Mouse (Mus musculus) gastrocnemius, postnatal 36 days (tissue): ENCODE results near the gene Spata31d1a. TPM values are rescaled to one million over a fixed set of nuclear protein-coding genes. Genes with fewer than 3 reads are reported as not detected.
"Not testable (repeated sequence)": the region's sequence is repeated elsewhere in the genome, so short reads cannot be mapped to it uniquely, and the experiment has no call there.

Source experiments
- DNase-seq, 2 experiments: peaks; one replicate each; pipeline ENCODE4 v3.0.0; 2022
- intact Hi-C: fragments of 180-260 bp; cut with DNase I; formaldehyde crosslinking; loops from one replicate; pipeline ENCODE4 v1.15.1; 2025
- total RNA-seq, 2 experiments: library from RNA; stranded (reverse); gene quantifications; 2 replicates each; pipeline ENCODE4 v1.2.3; 2021

Spata31d1a gene
- total RNA-seq, 2 experiments from 2014 or later: not detected

DNA sequence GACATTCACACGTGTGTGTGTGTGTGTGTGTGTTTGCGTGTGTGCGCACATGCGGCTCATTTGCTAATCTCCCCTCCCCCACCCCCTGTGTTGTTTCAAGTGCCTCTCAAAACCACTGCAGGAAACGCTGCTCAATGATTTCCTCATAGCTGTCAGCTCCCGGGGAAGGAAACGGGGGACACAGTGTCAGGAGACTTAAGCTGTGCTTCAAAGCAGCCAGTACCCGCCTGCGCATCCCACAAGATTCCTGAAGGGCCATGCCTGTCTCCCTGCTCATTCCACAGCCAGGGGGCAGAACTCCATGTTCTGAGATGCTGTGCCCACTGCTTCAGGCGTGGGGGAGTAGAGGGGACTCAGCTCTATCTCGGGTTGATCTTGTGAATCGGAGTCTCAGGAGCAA, 5.6 kb downstream of the Spata31d1a start:
- intact Hi-C loops: no loop called here

DNA sequence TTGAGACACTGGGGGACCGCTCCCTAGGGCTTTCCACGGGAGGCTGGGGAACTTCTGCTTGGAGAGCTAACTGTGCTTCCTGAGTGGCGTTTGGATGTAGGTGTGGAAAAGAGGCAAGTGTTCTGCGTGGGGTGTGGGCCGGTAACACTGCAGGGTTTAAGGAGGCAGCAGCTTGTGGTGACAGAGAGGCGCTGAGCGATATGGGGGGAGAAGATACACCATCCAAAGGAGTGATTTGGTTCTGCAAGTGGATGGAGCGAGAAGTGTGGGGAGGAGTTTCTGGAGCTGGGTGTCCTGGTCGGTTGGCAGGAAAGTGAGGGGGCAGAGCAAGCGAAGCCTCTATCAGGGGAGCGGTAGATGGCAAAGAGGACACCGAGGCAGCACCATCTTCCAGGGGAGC, 6.6 kb downstream of the Spata31d1a start:
- no peak for DNase-seq
- intact Hi-C loops: no loop called here

More for the DNA sequence above, 5.6 kb downstream of the Spata31d1a start:
- no peak for DNase-seq

DNA sequence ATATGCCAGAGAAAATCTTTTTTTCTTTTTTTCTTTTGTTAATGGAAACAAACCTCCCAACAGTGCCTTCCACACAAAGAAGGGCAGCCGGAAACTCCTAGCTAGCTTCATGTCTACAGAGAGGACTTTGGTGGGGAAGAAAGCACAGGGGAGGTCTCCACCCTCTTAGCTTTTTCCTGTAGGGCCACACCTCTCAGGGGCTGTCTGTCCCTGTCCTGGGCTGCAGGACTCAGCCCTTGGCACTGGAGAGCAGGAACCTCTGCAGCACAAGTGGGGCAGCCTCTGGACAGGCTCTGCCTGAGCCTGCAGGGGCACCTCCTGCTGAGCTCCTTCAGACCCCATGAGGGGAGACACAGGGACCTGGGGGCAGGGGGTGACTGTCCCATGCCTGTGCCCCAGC, 10.0 kb downstream of the Spata31d1a start:
- intact Hi-C loops, DNase-seq: not testable (repeated sequence)

DNA sequence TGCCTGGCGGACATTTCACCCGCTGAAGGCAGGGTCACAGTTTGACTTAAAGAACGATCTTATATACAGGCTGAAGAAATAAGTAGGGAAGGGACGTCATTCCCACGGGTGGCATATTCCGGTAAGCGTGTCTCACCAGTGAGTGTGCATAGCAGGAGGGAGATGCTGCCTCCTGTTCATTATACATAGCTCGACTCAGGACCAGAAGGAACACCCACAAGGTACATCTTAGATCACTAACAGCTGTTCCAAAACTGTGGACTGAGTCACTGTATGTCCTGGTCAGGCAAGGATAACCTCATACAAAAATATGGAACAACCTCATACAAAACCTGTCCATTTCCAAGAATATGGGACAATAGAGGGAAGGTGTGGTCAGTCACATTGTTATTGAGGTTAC, 11.0 kb downstream of the Spata31d1a start:
- no peak for DNase-seq
- intact Hi-C loops: no loop called here

DNA sequence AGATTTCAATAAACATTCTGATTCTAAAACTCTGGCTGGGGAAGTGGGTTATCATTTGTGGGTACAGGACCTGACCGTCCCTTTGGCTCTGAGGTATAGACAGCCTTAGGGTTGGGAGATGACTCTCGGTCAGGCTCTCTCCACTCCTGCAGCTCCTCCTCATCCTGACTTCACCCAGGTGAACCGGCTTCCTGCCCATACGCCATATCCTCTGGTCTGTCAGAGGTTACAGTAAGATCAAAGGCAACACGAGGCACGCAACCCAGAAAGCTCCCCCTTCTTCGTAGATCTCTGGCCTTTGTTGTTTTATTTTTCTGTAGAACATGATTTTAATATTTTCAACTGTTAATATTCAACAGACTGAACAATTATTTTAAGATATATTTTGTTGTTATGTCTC, 14.3 kb downstream of the Spata31d1a start:
- DNase-seq: no peak
- intact Hi-C loops: no loop called here

DNA sequence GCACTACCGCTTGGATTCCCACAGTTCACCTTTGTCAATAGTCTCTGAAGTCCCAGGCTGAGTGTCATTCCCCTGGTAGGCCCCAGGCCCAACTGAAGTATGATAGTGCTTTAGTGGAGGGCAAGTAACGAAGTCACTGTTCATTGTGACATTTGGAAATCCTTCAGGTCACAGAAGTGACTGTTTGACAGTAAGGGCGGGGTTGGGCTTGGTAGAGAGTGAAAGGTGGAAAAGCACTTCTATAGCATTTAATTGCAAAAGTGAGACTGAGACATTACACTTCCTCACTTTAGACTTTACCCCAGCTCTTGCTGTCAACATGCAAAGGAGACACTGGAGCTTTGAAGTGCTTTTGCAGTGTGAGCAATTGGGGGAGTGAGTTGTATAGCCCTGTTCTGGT, 16.1 kb downstream of the Spata31d1a start, which contains the start of gene 4921517D22Rik:
TSS of gene 4921517D22Rik (minus strand) at position 101 of the 400 bp plus-strand sequence.
- intact Hi-C loops: no loop called here
- DNase-seq: no peak

DNA sequence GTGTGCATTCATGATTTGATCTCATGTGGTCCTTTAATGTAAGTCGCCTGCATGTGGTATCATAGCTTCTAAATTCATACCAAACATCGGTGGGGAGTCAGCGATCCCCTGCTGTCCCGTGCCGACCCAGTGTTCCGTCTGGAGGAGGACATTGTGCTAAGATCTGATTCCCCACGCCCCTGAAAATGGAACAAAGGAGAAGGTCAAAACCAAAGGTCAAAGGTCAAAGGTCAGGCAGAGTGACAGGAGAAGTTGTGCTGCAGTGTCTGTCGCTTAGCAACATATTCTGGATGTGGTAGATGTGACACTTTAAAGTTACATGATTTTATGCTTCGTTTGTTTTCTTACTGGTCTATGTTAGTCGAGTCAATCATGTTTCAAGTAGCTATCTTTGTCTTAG, 18.7 kb downstream of the Spata31d1a start:
- intact Hi-C loops: no loop called here
- DNase-seq: no peak

DNA sequence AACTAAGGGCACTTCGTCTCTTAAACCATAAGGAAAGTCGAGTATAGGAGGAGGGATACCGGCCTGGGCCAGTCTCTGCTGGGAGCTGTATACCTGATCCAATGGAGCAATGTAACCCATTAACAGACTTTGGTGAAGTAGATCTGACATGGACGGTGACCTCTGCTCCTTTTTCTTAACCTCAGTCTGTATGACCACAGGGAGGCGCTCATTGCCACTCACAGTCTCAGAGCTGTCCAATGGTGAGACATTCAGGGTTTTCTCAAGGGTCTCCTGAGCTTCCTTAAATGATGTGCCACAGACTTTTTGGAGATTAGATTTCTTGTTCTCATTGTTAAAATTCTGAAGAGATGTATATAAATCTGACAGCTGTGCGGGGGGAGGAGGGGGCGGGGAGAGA, 19.6 kb downstream of the Spata31d1a start:
- intact Hi-C loops: no loop called here

DNA sequence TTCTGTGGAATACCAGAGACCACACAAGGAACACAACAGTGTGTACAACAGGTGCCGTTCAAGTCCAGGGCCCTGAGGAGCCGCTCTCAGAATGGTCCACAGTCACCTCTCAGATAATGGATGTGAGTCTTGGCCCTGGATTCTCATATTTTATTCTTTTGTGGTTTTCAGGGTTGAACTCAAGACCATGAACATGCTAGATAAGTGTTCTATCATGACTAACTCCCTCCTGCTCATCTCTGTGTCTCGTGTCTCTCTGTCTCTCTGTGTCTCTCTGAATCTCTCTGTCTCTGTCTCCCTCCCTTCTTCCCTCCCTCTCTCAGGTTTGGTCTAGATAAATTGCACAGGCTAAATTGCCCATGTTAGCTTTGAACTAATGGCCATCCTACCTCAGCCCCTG, 20.3 kb downstream of the Spata31d1a start:
- DNase-seq: no peak
- intact Hi-C loops: no loop called here

More for the DNA sequence above, 19.6 kb downstream of the Spata31d1a start:
- DNase-seq: no peak

DNA sequence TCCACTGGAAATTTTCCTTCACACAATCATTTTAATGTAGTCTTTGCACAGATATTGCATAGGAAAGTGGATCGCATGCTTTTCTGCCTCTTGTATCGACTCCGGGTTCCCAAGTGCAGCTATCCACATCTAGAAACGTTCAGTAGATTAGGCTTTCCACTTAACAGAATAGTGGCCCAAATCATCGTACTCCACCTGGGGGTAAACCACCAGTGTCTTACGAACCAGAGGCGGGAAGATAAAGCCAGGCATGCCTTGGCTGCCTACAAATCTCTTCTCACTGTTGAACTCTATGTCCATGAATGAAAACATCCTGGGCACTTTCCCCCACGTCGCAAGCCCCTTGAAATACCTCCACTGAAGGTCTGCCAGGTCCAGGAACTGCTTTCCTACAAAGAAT, 20.8 kb downstream of the Spata31d1a start:
- DNase-seq: no peak
- intact Hi-C loops: no loop called here

DNA sequence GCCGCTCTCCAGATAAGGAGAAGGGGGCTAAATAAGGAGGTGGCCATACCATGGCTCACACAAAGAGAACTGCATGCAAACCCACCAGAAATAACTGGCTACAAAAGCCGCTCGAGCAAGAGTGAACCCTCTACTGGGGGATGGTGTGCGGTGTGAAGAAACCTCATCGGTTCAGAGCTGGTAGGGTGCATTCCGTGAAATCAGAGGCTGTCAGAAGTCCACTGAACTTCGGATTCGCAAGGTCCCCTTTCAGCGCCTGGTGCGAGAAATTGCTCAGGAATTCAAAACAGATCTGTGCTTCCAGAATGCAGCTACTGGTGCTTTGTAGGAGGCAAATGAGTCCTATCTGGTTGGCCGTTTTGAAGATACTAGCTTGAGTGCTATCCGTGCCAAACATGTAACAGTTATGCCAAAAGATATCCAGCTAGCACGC, 21.8 kb downstream of the Spata31d1a start:
- intact Hi-C loops: no loop called here
- no peak for DNase-seq

DNA sequence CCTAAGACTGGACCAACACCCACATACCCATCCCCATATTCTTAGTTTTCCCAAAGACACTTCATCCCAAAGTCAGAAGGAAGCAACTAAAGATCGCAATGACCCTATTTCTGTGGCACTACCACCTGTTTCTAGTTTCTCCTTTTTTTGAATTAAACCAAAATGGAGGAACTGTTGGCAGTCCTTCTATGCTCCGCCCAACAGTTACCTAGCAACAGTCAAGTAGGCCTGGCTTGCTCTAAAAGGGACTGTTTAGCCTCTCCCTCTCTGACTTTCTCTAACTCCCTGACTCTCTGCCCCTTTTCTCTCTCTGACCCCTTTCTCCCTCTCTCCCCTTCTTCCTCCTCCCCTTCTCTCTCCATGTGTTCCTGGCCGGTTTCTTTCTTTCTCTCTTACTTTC, 24.9 kb downstream of the Spata31d1a start:
- intact Hi-C loops: no loop called here

DNA sequence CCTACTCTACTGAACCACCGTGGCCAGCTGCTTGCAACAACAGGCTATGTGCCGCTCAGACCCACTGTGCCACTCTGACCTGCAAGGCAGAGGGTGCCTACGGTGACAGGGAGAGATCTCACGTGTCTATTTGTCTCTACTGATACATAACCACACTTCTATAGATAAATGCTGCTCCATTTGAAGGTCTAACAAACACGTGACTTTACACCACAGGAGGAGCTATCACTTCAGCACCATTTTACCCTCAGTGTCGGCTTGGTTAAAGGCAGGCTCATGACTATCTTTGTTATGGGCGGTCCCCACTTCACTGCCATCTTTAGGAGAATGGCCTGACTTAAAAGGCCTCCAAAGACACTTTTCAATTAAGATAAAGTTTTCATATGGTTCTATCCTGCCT, 27.5 kb downstream of the Spata31d1a start:
- intact Hi-C loops: no loop called here

More for the DNA sequence above, 24.9 kb downstream of the Spata31d1a start:
- DNase-seq: no peak

DNA sequence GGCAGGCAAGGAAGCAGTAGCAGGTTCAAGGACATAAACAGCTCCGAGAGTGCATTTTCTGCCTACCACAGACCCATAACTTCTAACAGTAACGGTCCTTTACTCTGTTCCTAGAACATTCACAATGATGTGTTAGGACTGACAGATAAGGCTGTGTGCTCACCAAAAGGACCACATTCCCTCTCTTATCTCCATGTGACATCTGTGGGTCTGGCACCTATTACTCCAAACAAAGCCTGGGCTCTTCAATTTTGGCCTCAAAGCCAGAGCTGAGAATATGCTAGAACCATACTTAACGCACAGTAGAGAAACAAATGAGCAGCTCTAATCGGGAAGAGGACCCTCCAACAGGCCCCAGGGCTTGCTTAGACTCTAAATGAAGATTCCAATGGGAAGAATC, 30.2 kb downstream of the Spata31d1a start:
- DNase-seq: no peak
- intact Hi-C loops: no loop called here

More for the DNA sequence above, 27.5 kb downstream of the Spata31d1a start:
- no peak for DNase-seq

DNA sequence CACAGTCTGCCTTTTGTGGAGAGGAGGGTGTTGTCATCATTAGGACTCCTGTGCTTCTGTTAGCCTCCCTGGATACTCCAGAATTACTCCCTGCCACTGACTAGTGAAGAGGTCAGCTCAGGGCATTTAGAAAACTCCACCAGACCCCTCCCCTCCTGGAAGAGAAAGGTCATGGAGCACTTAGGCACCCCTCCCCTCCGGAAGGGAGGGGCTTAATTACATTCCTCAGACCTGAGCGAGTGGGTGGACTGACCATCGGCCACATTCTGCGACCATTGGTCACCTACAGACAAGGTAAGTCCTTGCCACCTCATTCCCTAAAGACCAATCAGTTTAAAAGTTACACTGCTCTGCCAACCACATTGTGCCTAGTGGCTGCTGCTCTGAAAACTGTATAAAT, 30.8 kb downstream of the Spata31d1a start:
- no peak for DNase-seq
- intact Hi-C loops: no loop called here

DNA sequence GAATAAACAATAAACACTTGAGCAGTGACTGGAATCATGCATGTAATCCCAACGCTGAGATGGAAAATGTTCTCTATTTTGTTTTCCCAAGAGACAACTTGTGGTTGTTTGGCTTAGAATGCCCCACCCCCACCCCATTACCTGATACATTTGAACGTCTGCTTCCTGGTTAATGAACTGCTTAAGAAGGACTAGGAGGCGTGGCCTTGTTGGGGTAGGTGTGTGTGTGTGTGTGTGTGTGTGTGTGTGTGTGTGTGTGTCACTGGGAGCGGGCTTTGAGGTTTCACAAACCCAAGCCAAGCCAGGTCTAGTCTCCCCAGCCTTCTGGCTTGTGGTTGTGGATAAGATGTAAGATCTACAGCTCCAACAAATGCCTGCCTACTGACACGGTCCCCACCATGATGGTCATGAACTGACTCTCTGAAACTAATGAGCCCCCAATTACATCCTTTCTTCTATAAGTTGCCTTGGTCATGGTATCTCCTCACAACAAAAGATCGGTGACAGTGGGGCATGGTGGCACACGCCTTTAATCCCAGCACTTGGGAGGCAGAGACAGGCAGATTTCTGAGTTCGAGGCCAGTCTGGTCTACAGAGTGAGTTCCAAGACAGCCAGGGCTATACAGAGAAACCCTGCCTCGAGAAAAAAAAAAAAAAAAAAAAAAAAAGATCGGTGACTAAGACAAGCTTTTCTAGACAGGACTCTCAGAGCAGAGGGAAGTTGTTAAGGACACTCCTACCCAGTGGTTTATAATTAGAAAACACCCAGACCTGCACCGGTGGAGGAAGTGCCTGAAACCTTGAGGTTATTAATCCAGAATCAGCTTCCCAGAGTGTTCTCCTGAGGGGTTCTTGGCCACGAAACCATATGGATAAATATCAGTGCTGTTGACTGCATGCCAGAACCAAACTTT, 33.6 kb downstream of the Spata31d1a start:
- intact Hi-C loops: no loop called here
- DNase-seq: no peak

DNA sequence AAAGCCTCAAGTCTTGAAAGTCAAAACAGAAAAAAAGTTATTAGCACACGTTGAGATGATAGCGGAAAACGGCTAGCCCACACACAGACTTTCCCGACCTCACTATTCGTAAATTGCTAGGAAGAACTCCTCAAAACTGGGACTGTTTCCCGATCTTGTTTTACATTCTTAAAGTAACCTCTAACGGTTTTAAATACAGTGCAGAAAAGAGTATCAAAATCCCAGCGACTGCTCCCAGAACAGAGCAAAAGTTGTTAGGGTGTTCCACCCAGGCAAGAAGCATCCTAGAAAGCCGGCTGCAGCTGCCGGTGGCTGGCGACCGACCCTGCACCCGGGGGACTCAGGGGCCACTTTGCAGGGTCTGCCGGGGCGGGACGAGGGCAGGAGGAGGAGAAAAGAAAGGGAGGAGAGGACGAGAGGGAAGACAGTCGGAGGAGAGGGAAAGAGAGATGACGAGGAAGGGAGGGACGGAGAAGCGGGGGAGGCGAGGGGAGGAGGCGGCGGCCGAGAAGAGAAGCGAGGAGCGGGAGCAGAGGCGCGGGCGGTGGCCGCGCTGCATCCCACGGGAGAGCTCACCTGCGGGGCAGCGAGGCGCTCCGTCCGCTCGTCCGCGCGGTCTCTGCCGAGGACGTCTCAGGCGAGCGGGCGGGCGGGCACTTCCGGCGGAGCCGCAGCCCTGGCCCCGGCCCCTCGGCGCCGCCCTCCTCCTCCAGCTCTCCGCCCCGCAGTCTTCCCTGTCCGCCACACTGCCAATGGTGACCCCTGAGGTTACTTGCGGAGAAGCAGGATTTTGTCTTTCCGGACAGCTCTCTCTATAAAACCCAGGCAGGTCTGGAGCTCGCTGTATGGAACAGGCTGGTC, 34.7 kb downstream of the Spata31d1a start, which contains the start of gene Golm1:
TSS of gene Golm1 (minus strand) at position 661 of the 861 bp plus-strand sequence.
- intact Hi-C loops: no loop called here

DNA sequence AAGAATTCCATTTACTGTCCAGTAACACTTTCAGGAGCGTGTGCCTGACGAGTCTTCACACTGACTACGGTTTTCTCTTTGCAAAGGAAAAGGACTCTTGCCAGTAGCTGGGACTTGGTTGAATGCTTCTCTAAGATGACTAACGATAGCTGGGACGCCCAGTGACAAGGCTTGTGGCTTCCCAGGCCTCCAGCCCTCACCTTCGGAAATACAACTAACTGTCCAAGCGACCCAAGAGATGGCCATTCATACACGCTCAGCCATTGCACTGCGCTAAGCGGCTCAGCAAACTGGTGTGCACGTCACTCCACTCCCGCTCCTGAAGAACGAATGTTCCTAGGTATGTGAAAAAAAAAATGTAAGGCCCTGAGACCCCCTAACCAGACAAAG, 35.4 kb downstream of the Spata31d1a start:
- no peak for DNase-seq
- intact Hi-C loops: no loop called here

More for the DNA sequence above, 34.7 kb downstream of the Spata31d1a start, which contains the start of gene Golm1:
- peak; percentile 40 to 42 for DNase-seq

DNA sequence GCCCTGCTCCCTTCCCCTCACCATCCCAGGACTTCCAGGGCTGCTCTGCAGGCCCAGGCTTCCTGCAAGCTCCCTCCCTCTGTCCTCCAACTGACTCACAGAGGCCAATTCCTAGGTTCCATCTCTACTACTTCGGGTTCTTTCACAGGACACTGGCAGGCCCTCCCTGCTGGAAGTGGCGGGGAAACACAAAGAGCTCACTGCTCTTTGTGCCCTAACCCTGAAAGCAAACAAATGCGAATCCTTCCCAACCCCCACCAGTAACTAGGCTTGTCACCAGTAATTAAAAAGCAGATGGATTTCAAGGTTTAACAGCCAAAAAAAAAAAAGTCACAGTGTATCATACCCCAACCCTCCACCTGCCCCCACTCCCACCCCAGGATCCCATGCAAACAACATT, 35.9 kb downstream of the Spata31d1a start:
- no peak for DNase-seq
- intact Hi-C loops: no loop called here

DNA sequence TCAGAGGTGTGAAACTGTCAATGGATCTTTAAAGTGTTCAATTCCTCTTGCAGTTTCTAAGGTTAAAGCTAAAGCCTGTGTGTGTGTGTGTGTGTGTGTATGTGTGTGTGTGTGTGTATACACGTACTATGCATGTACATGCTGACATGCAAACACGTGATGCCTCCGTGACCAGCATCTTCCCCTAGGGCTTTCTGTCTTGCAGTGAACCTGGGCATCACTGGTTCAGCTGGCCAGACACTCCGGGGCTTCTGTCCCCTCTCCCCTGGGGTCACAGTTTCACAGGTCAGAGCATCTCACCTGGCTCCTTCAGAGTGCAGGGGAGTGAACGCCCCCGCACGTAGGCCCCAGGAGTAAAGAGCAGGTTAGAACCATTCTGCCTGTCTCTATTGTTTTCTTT, 36.5 kb downstream of the Spata31d1a start:
- no peak for DNase-seq
- intact Hi-C loops: no loop called here

DNA sequence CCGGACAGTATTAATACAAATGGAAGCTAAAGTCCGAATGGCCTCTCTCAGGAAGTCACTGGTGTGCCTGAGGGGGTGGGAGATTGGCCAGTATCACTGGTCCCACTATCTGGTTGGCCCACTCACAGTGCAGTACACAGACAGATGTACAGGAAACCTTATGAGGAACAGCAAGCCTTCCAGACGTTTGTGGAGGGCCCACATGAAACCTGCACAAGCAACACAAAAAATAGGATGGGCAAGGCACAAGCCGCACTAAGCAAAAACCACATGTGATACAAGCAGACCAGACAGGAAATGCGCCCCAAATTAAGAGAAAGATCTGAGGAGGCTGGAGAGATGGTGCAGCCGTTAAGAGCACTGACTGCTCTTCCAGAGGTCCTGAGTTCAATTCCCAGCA, 37.9 kb downstream of the Spata31d1a start:
- no peak for DNase-seq
- intact Hi-C loops: no loop called here
